Mouse (Mus musculus) limb, embryonic 11.5 days (tissue): ENCODE data around the gene Ror1. TPM values are rescaled to one million over a fixed set of nuclear protein-coding genes. Genes with fewer than 3 reads are reported as not detected.

Source experiments
- ATAC-seq: fragments of 200-750 bp; cut with Nextera tagmentation; 2 replicates; pipeline ENCODE4 v1.8.0; 2017; ENCODE audit warnings: low read depth; ENCODE audit not compliant: insufficient number of reproducible peaks, low FRiP score, low TSS enrichment
- DNase-seq: peaks from one replicate; pipeline ENCODE4 v3.0.0-alpha.2; 2015; ENCODE audit warnings: low spot score
- H3K27ac ChIP-seq: fragments of 300-500 bp; sonication (generic); replicated peaks from 2 replicates; pipeline ENCODE4 v1.5.1; 2014; ENCODE audit warnings: low read depth, mild to moderate bottlenecking, low read length
- H3K27me3 ChIP-seq: fragments of 300-500 bp; sonication (generic); 2 replicates; pipeline ENCODE4 v1.6.1; 2014; ENCODE audit warnings: mild to moderate bottlenecking, low read length, mixed read lengths; ENCODE audit not compliant: control insufficient read depth, insufficient read depth
- H3K36me3 ChIP-seq: fragments of 300-500 bp; sonication (generic); 2 replicates; pipeline ENCODE4 v1.6.1; 2014; ENCODE audit warnings: mild to moderate bottlenecking, low read length, moderate library complexity, mixed read lengths; ENCODE audit not compliant: control insufficient read depth, insufficient read depth
- H3K4me1 ChIP-seq: fragments of 300-500 bp; sonication (generic); 2 replicates; pipeline ENCODE4 v1.6.1; 2014; ENCODE audit warnings: low read length, mixed read lengths; ENCODE audit not compliant: control insufficient read depth, insufficient read depth
- H3K4me2 ChIP-seq: fragments of 300-500 bp; sonication (generic); 2 replicates; pipeline ENCODE4 v1.6.1; 2014; ENCODE audit warnings: low read depth, mild to moderate bottlenecking, moderate library complexity; ENCODE audit not compliant: severe bottlenecking
- H3K4me3 ChIP-seq: fragments of 300-500 bp; sonication (generic); 2 replicates; pipeline ENCODE4 v1.5.1; 2014; ENCODE audit warnings: low read depth, low read length
- H3K9ac ChIP-seq: fragments of 300-500 bp; sonication (generic); 2 replicates; pipeline ENCODE4 v1.6.1; 2014; ENCODE audit warnings: mild to moderate bottlenecking, low read length
- H3K9me3 ChIP-seq: fragments of 300-500 bp; sonication (generic); 2 replicates; pipeline ENCODE4 v1.6.1; 2016; ENCODE audit warnings: low read length; ENCODE audit not compliant: control insufficient read depth
- WGBS: fragments of 180-500 bp; shearing (Covaris S2); extraction: QIAGEN DNeasy Blood & Tissue Kit; methylation state at CpG from one replicate; pipeline ENCODE4 v1.1.7; 2014; 5-methylcytosine and 5-hydroxymethylcytosine counted together
- polyA plus RNA-seq: library from polyadenylated mRNA; unstranded; fragments of >200 nt; fragmentation: Nextera tagmentation; extraction: Ambion mirVana; gene quantifications from 2 replicates; pipeline ENCODE4 v1.2.1, GENCODE M21; 2014

Ror1 gene
- polyA plus RNA-seq, 1 experiment from 2014 or later = 12.6 TPM

GRCm38 (mm10) chr4:100284528-100284927 is 188.9 kb downstream of the Ror1 start:
- H3K9me3 ChIP-seq = no peaks in the 10 kb centered on the region
- H3K4me3 ChIP-seq = no peak overlapping the region
- H3K27me3 ChIP-seq = no peaks in the 10 kb centered on the region
- DNase-seq = no peak
- no peaks in the 10 kb centered on the region for H3K4me1 ChIP-seq
- H3K4me2 ChIP-seq = no peak overlapping the region
- no peak overlapping the region for H3K9ac ChIP-seq
- WGBS = 55% methylated on average over 6 of the region's 6 CpGs
- ATAC-seq = no peak
- H3K36me3 ChIP-seq = no peaks in the 10 kb centered on the region
- H3K27ac ChIP-seq = no peak overlapping the region

- Histone ChIP-seq H3K4me2 (no peak overlapping the region), H3K27me3 (no peaks in the 10 kb centered on the region), H3K4me3 (no peak overlapping the region), H3K27ac (no peak overlapping the region), H3K9me3 (no peaks in the 10 kb centered on the region), H3K36me3 (no peaks in the 10 kb centered on the region), H3K4me1 (no peaks in the 10 kb centered on the region), H3K9ac (no peak overlapping the region)
- ATAC-seq (no peak), DNase-seq (no peak)
- WGBS = 83% methylated on average over 7 of the region's 7 CpGs
Measured at GRCm38 (mm10) chr4:100286111-100286541, 190.5 kb downstream of the Ror1 start.

GRCm38 (mm10) chr4:100286800-100287199 is 191.2 kb downstream of the Ror1 start:
- H3K9me3 ChIP-seq = no peaks in the 10 kb centered on the region

GRCm38 (mm10) chr4:100287829-100288228 is 192.2 kb downstream of the Ror1 start:
- no peak for DNase-seq

More at GRCm38 (mm10) chr4:100286800-100287199, 191.2 kb downstream of the Ror1 start:
- no peaks in the 10 kb centered on the region for H3K27me3 ChIP-seq
- H3K4me3 ChIP-seq = no peak overlapping the region
- no peak overlapping the region for H3K9ac ChIP-seq
- DNase-seq (no peak), ATAC-seq (no peak)
- H3K36me3 ChIP-seq = no peaks in the 10 kb centered on the region
- H3K4me2 ChIP-seq = no peak overlapping the region
- H3K4me1 ChIP-seq = no peaks in the 10 kb centered on the region
- H3K27ac ChIP-seq = no peak overlapping the region

GRCm38 (mm10) chr4:100291015-100291651 is 195.5 kb downstream of the Ror1 start:
- DNase-seq (no peak), ATAC-seq (no peak)
- 77% methylated on average over 5 of the region's 5 CpGs for WGBS
- Histone ChIP-seq H3K9ac (no peak overlapping the region), H3K4me2 (no peak overlapping the region), H3K9me3 (no peaks in the 10 kb centered on the region), H3K36me3 (no peaks in the 10 kb centered on the region), H3K4me1 (no peaks in the 10 kb centered on the region), H3K27me3 (no peaks in the 10 kb centered on the region), H3K27ac (no peak overlapping the region), H3K4me3 (no peak overlapping the region)

More at GRCm38 (mm10) chr4:100287829-100288228, 192.2 kb downstream of the Ror1 start:
- H3K36me3 ChIP-seq = no peaks in the 10 kb centered on the region
- ATAC-seq = no peak
- H3K27ac ChIP-seq = no peak overlapping the region
- H3K27me3 ChIP-seq = no peaks in the 10 kb centered on the region
- H3K4me2 ChIP-seq = no peak overlapping the region
- WGBS = 83% methylated on average over 4 of the region's 4 CpGs
- H3K4me3 ChIP-seq = no peak overlapping the region
- no peaks in the 10 kb centered on the region for H3K9me3 ChIP-seq
- H3K9ac ChIP-seq = no peak overlapping the region
- no peaks in the 10 kb centered on the region for H3K4me1 ChIP-seq

GRCm38 (mm10) chr4:100297678-100298077 is 202.1 kb downstream of the Ror1 start:
- ATAC-seq (no peak), DNase-seq (no peak)
- Histone ChIP-seq H3K27me3 (0 out of 2 replicates have a peak, but pooled peaks cover 2% of the 10 kb centered on the region), H3K4me3 (no peak overlapping the region), H3K4me1 (0 out of 2 replicates have a peak, but pooled peaks cover 5% of the 10 kb centered on the region), H3K27ac (no peak overlapping the region), H3K36me3 (no peaks in the 10 kb centered on the region), H3K9ac (no peak overlapping the region), H3K9me3 (no peaks in the 10 kb centered on the region), H3K4me2 (no peak overlapping the region)
- WGBS = 47% methylated on average over 6 of the region's 6 CpGs

GRCm38 (mm10) chr4:100298566-100298965 is 203.0 kb downstream of the Ror1 start:
- ATAC-seq (no peak), DNase-seq (no peak)
- Histone ChIP-seq H3K36me3 (no peaks in the 10 kb centered on the region), H3K27ac (no peak overlapping the region), H3K9ac (no peak overlapping the region), H3K27me3 (0 out of 2 replicates have a peak, but pooled peaks cover 2% of the 10 kb centered on the region), H3K9me3 (no peaks in the 10 kb centered on the region), H3K4me3 (no peak overlapping the region), H3K4me2 (no peak overlapping the region), H3K4me1 (0 out of 2 replicates have a peak, but pooled peaks cover 5% of the 10 kb centered on the region)
- 87% methylated on average over 5 of the region's 5 CpGs for WGBS

GRCm38 (mm10) chr4:100300171-100300570 is 204.6 kb downstream of the Ror1 start:
- Histone ChIP-seq H3K36me3 (no peaks in the 10 kb centered on the region), H3K4me1 (0 out of 2 replicates have a peak, but pooled peaks cover 5% of the 10 kb centered on the region), H3K4me2 (no peak overlapping the region), H3K4me3 (no peak overlapping the region), H3K27ac (no peak overlapping the region), H3K9ac (no peak overlapping the region), H3K27me3 (0 out of 2 replicates have a peak, but pooled peaks cover 2% of the 10 kb centered on the region), H3K9me3 (no peaks in the 10 kb centered on the region)
- 76% methylated on average over 5 of the region's 5 CpGs for WGBS
- no peak for ATAC-seq
- no peak for DNase-seq
